Mouse (Mus musculus) colon, adult 2 months (tissue): ENCODE results near the gene Cpne4. TPM values are rescaled to one million over a fixed set of nuclear protein-coding genes. Genes with fewer than 3 reads are reported as not detected.

Source experiments
- polyA plus RNA-seq: library from polyadenylated mRNA; depleted of rRNA; stranded (reverse); fragments of >200 nt; gene quantifications from 2 replicates; pipeline ENCODE4 v1.2.3, GENCODE M21; 2012; rRNA removed

Gene Cpne4
- polyA plus RNA-seq: 0.34 and 0.51 TPM in 2 replicates

DNA sequence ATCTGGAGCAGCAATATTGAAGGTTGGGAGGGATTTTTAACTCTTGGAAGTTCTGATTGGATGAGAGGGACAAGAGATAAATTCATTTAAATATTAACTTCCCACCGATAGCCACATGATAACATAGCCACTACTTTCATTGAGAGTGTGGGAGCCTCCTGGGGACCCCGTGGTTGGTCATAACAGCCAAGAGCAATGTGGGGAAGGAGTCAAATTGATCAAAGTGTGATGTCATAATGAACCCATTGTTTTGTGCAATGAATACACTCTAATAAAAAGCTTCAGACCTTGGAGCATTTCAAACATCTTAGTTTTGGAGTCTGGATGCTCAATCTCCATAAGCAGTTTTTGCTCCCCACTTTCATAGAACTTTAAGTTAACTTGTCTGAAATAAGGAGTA lies at the start of gene Cpne4:
Gene Cpne4, plus strand, starts transcription at position 301 of the 400 bp plus-strand sequence.

DNA sequence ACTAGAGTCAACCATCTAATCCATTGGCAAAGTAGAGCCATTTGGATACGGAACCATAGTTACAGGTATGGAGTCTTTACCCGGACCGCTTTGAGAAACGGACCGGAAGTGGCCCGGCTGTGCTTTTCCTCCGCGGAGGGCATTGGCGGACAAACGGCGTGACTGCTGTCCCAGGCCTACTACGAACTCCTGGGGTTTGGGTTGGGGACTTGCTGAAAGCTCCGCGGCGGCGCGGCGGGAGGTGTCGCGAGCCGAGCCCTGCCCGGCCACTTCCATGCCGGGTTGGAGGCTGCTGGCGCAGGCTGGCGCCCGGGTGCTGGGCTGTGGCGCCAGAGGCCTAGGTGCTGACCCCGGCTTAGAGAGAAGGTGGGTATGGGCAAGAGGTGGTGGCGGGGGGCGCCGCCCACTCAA lies 506.1 kb downstream of the Cpne4 start, which contains the start of gene Mrpl3:
Gene Mrpl3, plus strand, starts transcription at position 93 of the 411 bp plus-strand sequence.

Other genes starting within 250 kb of the Cpne4 start
- gene Acpp, start 209.5 kb upstream of the Cpne4 start, polyA plus RNA-seq: 10.3 and 14.6 TPM in 2 replicates